15 mouse cellular contexts compared by ENCODE assay signal in the genomic region with DNA sequence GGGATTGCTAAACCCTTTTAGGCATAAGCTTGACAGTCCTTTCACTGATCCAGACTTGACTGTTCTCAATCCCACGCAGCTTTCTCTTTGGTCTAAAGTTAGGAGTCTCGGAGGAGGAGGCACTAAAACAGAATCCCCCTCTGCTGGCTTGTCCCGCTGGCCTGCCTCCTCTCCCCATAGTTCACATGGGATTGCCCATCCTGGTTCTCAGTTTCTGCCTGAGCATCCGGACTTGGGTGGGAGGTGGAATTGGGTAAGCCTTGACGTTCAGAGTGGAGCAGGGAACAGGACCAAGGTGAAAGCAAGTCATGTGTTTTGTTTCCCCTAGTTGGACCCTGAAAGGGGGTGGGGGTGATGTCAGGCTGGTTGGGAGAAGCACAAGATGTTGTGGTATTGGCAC.
DNase-seq lines count a peak whose midpoint lies in the region; ATAC-seq lines count a peak whose summit lies in the region.
"Had no signal": no experiment of that assay in that cellular context is flagged by ENCODE, and none has a peak within 500 bp of the region (broad histone marks: within the 10 kb centered on the region; RNA-seq: fewer than 3 reads in every experiment).

No protein-coding gene starts in this region.

- no peak for DNase-seq in frontal cortex, adult 2 months (ENCODE audit: extremely low spot score in 1 of 2, low spot score in 1 of 2)
- peak; percentile 31 to 57 for DNase-seq in left cerebral cortex, adult 18-20 months (ENCODE audit: low spot score in 2 of 2)
- no peak for DNase-seq in left cerebral cortex, postnatal 10 days (ENCODE audit: extremely low spot score in 1 of 2, low spot score in 2 of 2)
- peak; percentile 31 for DNase-seq in right cerebral cortex, postnatal 25 days
- DNase-seq in right cerebral cortex, postnatal 14 days = no peak
- no peak for DNase-seq in ovary, postnatal 14 days (ENCODE audit: low spot score)
- DNase-seq: adrenal gland, adult 2 months; adrenal gland, postnatal 25 days; cerebellum, adult 11-12 months; cerebellum, adult 9-10 months; gastrocnemius, postnatal 14 days; heart, adult 2 months; heart, postnatal 36 days had no signal

- ATAC-seq in frontal cortex, adult (ENCODE audit: low TSS enrichment) = peak; percentile 51
- ATAC-seq: forebrain, embryonic 15.5 days had no signal

- intact Hi-C loops in left cerebral cortex, postnatal 10 days (cut with DNase I) = no loop called here

Comparison
In these comparisons a context has a peak if more than half of its experiments do, and no peak if none do; other contexts are left out.
1. DNase-seq: peak in left cerebral cortex, adult 18-20 months (2 of 2) and right cerebral cortex, postnatal 25 days (single experiment); none in frontal cortex, adult 2 months (0 of 2), left cerebral cortex, postnatal 10 days (0 of 2), right cerebral cortex, postnatal 14 days (single experiment) and ovary, postnatal 14 days (single experiment).